Mouse (Mus musculus): ENCODE data around the gene Mnd1.

GRCm38 (mm10) chr3:84173581-84174154 is 18.1 kb upstream of the Mnd1 start, which contains the start of gene Gm6525:
- TF ChIP-seq HCFC1 (IDR thresholded peaks at IDR 0.05; ENCODE audit: borderline replicate concordance, insufficient read depth, low read length) (no peak), MAFK (IDR thresholded peaks at IDR 0.05; ENCODE audit: insufficient read depth, low read depth, low read length) (no peak), CHD2 (IDR thresholded peaks at IDR 0.05; ENCODE audit: low read depth, low read length) (no peak), ZNF384 (IDR thresholded peaks at IDR 0.05; ENCODE audit: low read depth, low read length) (no peak)

Data from ES-E14 (cell line).